19 mouse cellular contexts compared by ENCODE assay signal in genomic region chr14:20601287-20601686, GRCm38 (mm10). TPM values are rescaled to one million over a fixed set of nuclear protein-coding genes. Genes with fewer than 3 reads are reported as not detected.
"Had no signal": no experiment of that assay in that cellular context is flagged by ENCODE, and none has a peak within 500 bp of the region (broad histone marks: within the 10 kb centered on the region; RNA-seq: fewer than 3 reads in every experiment).

No protein-coding gene starts in this region.

- H3K9me3 ChIP-seq: neural tube, embryonic 13.5 days; neural tube, embryonic 15.5 days; stomach, embryonic 15.5 days had no signal

- H3K4me3 ChIP-seq: neural tube, embryonic 13.5 days; neural tube, embryonic 15.5 days; stomach, embryonic 15.5 days had no signal

- H3K27me3 ChIP-seq: neural tube, embryonic 13.5 days; neural tube, embryonic 15.5 days; stomach, embryonic 15.5 days had no signal

- DNase-seq: retina, postnatal 1 day; right cerebral cortex, adult 18-20 months; right cerebral cortex, postnatal 14 days; right cerebral cortex, postnatal 25 days; right cerebral cortex, postnatal 4 days; spleen, adult 18-20 months; thymus, adult 18-20 months; thymus, adult 2 months; thymus, postnatal 14 days; thymus, postnatal 25 days; thymus, postnatal 36 days; thymus, postnatal 4 days had no signal

- H3K27ac ChIP-seq: neural tube, embryonic 13.5 days; neural tube, embryonic 15.5 days; stomach, embryonic 15.5 days; stomach, postnatal 0 days had no signal

- H3K4me1 ChIP-seq: neural tube, embryonic 15.5 days; stomach, embryonic 15.5 days had no signal

- H3K36me3 ChIP-seq: stomach, embryonic 15.5 days had no signal

RNA-seq across cellular contexts. Expression of gene Myoz1, which starts 55.1 kb away (rescaled TPM):
- total RNA-seq: neutrophil, adult 5-6 weeks had no signal
- polyA plus RNA-seq: neural tube, embryonic 13.5 days; small intestine, adult 2 months; spleen, adult 2 months had no signal
